Mouse (Mus musculus) gastrocnemius, postnatal 25 days (tissue): ENCODE data around the gene Bex1. TPM values are rescaled to one million over a fixed set of nuclear protein-coding genes. Genes with fewer than 3 reads are reported as not detected.

Experiments used
- DNase-seq: peaks from one replicate; pipeline ENCODE4 v3.0.0; 2022
- microRNA-seq, 2 experiments: library from miRNA; unstranded; fragments of <30 nt; microRNA quantifications; one replicate each; pipeline ENCODE4 v1.2.0; 2021; ENCODE audit warnings: borderline replicate concordance in 2 of 2
- total RNA-seq, 2 experiments: library from RNA; stranded (reverse); gene quantifications; 1 replicate in 1 of 2; 2 replicates in 1 of 2; pipeline ENCODE4 v1.2.3; 2021

The Bex1 gene
- total RNA-seq, 2 experiments from 2014 or later, result 9.9 to 26.7 TPM

DNA sequence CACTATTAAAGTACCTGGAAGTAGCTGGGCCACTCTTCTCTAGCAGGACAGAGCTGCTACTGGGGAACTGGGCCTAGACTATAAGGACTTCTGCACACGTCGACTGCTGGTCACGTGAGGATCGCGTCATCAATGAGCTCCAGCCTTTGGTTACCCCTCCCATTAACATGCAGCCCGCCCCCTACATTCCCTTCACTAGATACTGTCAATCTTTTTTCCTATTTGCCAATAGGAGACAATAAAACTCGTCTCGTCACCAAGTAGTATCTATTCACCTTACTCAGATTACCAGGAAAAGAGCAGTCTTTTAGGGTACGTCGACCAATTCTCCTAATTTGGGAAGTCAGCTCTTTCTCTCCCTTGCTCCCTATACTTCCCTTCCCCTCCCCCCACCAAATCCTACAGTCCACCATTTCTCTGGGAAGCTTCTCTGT is 43.2 kb downstream of the Bex1 start, which contains the start of gene Tceal8:
Gene Tceal8 (minus strand): TSS at position 225 of the 434 bp plus-strand sequence.
- DNase-seq, result peak; percentile 70

DNA sequence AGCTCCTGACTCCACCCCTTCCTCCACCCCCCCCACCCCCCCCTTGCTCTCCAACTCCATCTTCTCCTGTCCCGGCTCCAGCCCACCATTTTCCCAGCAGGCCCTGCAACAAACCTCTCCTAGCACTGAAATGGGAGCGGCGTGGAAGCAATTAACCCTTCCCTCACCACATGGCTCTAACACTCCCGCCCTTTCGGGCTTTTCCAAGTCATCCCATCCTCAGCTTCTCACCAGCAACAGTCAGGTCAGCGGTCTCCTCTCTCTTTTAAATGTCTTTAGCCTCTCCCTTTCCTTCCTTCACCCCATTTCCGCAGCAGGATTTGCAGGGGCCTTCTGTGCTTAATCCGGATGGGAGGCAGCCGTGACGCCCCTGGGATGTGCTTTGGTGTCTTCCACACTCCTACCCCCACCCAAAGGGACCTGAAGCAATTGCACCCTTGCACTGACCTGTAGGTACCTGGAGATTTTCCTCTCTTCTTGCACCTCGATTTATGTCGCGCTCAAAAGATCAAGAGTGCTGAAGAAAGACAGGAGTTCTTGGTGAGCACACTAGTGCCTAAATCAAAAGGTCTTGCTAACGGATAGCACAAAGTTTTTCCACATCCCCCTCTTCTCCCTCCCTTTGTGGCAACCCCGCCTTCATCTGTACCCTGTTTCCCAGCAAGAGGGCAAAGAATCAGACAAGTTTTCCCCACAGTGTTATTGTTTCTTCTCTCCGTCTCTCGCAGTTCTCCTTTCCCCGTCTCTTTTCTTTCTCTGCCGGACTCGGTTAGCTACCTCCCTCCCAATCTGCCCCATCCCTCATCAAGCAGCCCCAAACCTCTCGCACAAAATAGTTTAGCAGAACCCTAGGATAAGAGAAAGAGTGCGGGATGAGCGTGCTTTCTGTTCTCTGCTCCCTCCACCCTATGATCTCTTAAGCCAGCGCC is 43.9 kb downstream of the Bex1 start:
- peak; percentile 58 for DNase-seq

DNA sequence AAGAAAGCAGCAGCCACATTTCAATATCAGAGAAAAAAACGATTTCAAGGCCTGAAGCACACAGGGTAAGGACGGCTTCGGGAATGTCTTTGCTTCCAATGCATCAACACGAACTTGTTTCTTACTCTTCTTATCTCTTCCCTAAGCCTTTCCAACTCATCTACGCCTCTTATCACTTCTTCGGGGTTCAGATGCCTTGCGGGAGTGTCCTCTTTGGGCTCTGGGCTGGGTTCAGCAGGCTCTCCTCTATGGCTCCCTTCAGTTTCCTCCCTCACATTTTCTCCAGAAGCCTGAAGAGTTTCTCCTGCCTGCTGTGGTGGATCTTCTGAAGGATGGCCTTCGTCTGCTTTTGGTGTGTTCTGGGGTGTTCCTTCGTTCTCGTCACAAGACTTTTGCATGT is 44.7 kb downstream of the Bex1 start:
- no peak for DNase-seq

Small RNA genes within 50 kb of the gene (microRNA-seq; reads per million reads assigned to microRNA genes)
- 0 reads per million in 2 experiments for gene Mir6383

Other genes with a start within 250 kb of the Bex1 start
- gene Arxes2, start 221.7 kb downstream of the Bex1 start, total RNA-seq, result 1 to 10 TPM in 1 of 2 experiments, under 1 TPM in 1; 0.20 to 2.2 TPM
- gene Arxes1, start 182.1 kb downstream of the Bex1 start, total RNA-seq, result under 1 TPM; 0.31 to 0.88 TPM
- gene Bex2, start 147.3 kb downstream of the Bex1 start, total RNA-seq, result not detected
- gene Nxf3, start 130.3 kb downstream of the Bex1 start, total RNA-seq, result not detected
- gene Bex4, start 76.5 kb downstream of the Bex1 start, total RNA-seq, result not detected
- gene Tceal8, start 43.2 kb downstream of the Bex1 start, total RNA-seq, result 10 to 100 TPM; 13.9 to 18.7 TPM
- 10 to 100 TPM; 27.5 to 46.6 TPM for gene Tceal5, start 11.6 kb downstream of the Bex1 start, total RNA-seq
- gene Tceal7, start 734 bp downstream of the Bex1 start, total RNA-seq, result 10 to 100 TPM; 65.8 to 81.0 TPM
- 10 to 100 TPM; 30.8 to 36.1 TPM for gene Tceal9, start 29.6 kb upstream of the Bex1 start, total RNA-seq
- 1 to 10 TPM; 3.1 to 4.8 TPM for gene Bex3, start 54.7 kb upstream of the Bex1 start, total RNA-seq